Mouse (Mus musculus) myocyte (in vitro differentiated cells): ENCODE measurements around the gene Iqcf1. TPM values are rescaled to one million over a fixed set of nuclear protein-coding genes. Genes with fewer than 3 reads are reported as not detected.
A peak's percentile ranks its signal among the peaks of the same experiment; 100 is the strongest.

Experiments used
- H3K27me3 ChIP-seq: one replicate; pipeline ENCODE4 v1.6.1; 2011; ENCODE audit not compliant: control insufficient read depth, insufficient read depth, insufficient read length
- H3K36me3 ChIP-seq: one replicate; pipeline ENCODE4 v1.6.1; 2011; ENCODE audit not compliant: control insufficient read depth, insufficient read depth
- H3K4me2 ChIP-seq: one replicate; pipeline ENCODE4 v1.6.1; 2011; ENCODE audit warnings: low read depth, control low read depth
- H3K4me3 ChIP-seq: one replicate; pipeline ENCODE4 v1.5.1; 2011; ENCODE audit warnings: mild to moderate bottlenecking, control low read depth, moderate library complexity
- H3K79me2 ChIP-seq: one replicate; pipeline ENCODE4 v1.6.1; 2011; ENCODE audit not compliant: control insufficient read depth, insufficient read depth
- H3ac ChIP-seq: one replicate; pipeline ENCODE4 v1.6.1; 2011; ENCODE audit not compliant: control insufficient read depth, insufficient read length
- CEBPB ChIP-seq: IDR thresholded peaks from 2 replicates; pipeline ENCODE4 v1.6.1; 2011; ENCODE audit warnings: mild to moderate bottlenecking, moderate library complexity; ENCODE audit not compliant: poor library complexity, insufficient read depth, severe bottlenecking
- E2F4 ChIP-seq: IDR thresholded peaks from one replicate; pipeline ENCODE4 v1.6.1; 2011; ENCODE audit warnings: mild to moderate bottlenecking, control low read depth, moderate library complexity; ENCODE audit not compliant: insufficient read depth
- MAX ChIP-seq: IDR thresholded peaks from one replicate; pipeline ENCODE4 v1.6.1; 2011; ENCODE audit warnings: low read depth, mild to moderate bottlenecking, control low read depth
- MYOD1 ChIP-seq, 3 experiments: IDR thresholded peaks; one replicate each; pipeline ENCODE4 v1.6.1; 2011; ENCODE audit warnings: control low read depth in 2 of 3, low read depth in 2 of 3, mild to moderate bottlenecking in 2 of 3, moderate library complexity in 1 of 3; ENCODE audit not compliant: insufficient read length in 2 of 3, control insufficient read depth in 1 of 3
- MYOG ChIP-seq, 3 experiments: IDR thresholded peaks; one replicate each; pipeline ENCODE4 v1.6.1; 2011; ENCODE audit warnings: control low read depth in 2 of 3, low read depth in 2 of 3, mild to moderate bottlenecking in 2 of 3; ENCODE audit not compliant: insufficient read length in 2 of 3, control insufficient read depth in 1 of 3, insufficient read depth in 1 of 3
- POLR2A ChIP-seq: IDR thresholded peaks from one replicate; pipeline ENCODE4 v1.6.1; 2011; ENCODE audit warnings: low read depth, mild to moderate bottlenecking, control low read depth, moderate library complexity; ENCODE audit not compliant: insufficient read length
- POLR2AphosphoS2 ChIP-seq: IDR thresholded peaks from one replicate; pipeline ENCODE4 v1.6.1; 2011; ENCODE audit warnings: low read depth, control low read depth; ENCODE audit not compliant: insufficient read length
- REST ChIP-seq: IDR thresholded peaks from one replicate; pipeline ENCODE4 v1.6.1; 2011; ENCODE audit warnings: mild to moderate bottlenecking, control low read depth, moderate library complexity; ENCODE audit not compliant: insufficient read depth, insufficient read length
- SRF ChIP-seq: IDR thresholded peaks from one replicate; pipeline ENCODE4 v1.6.1; 2011; ENCODE audit warnings: low read depth; ENCODE audit not compliant: control insufficient read depth, insufficient read length
- TCF12 ChIP-seq: IDR thresholded peaks from one replicate; pipeline ENCODE4 v1.6.1; 2011; ENCODE audit warnings: mild to moderate bottlenecking, control low read depth; ENCODE audit not compliant: poor library complexity, insufficient read depth, severe bottlenecking
- TCF3 ChIP-seq: IDR thresholded peaks from one replicate; pipeline ENCODE4 v1.6.1; 2011; ENCODE audit warnings: low read depth, control low read depth; ENCODE audit not compliant: insufficient read length
- USF1 ChIP-seq: IDR thresholded peaks from one replicate; pipeline ENCODE4 v1.6.1; 2011; ENCODE audit warnings: low read depth, mild to moderate bottlenecking, control low read depth, moderate library complexity
- polyA plus RNA-seq: library from polyadenylated mRNA; unstranded; fragments of >200 nt; fragmentation: generic; extraction: Trizol; gene quantifications from one replicate; pipeline ENCODE4 v1.2.1, GENCODE M21; 2012; ENCODE audit warnings: missing spikeins

Gene Iqcf1
- polyA plus RNA-seq, 1 experiment: not detected

GRCm38 (mm10) chr9:106456325-106457162 lies 43.2 kb upstream of the Iqcf1 start:
- peak overlapping the region; percentile 75 for H3K4me3 ChIP-seq
- TF ChIP-seq POLR2AphosphoS2 (peak; percentile 38), MYOD1 (IDR thresholded peaks at IDR 0.05; ENCODE audit: control insufficient read depth in 1 of 3, insufficient read length in 2 of 3, low read depth in 2 of 3) (peak in 2 of 3 experiments; percentile 92 to 96), TCF12 (peak; percentile 71), POLR2A (peak; percentile 34), MYOG (IDR thresholded peaks at IDR 0.05; ENCODE audit: control insufficient read depth in 1 of 3, insufficient read depth in 1 of 3, insufficient read length in 2 of 3, low read depth in 2 of 3) (peak; percentile 18 to 97 (median 86)), CEBPB (no peak), TCF3 (peak; percentile 54), USF1 (no peak), SRF (no peak)

GRCm38 (mm10) chr9:106457163-106457559 lies 42.6 kb upstream of the Iqcf1 start:
- no peaks in the 10 kb centered on the region for H3K27me3 ChIP-seq
- peak overlapping the region; percentile 75 for H3K4me3 ChIP-seq
- TF ChIP-seq MYOD1 (IDR thresholded peaks at IDR 0.05; ENCODE audit: control insufficient read depth in 1 of 3, insufficient read length in 2 of 3, low read depth in 2 of 3) (no peak), POLR2A (peak; percentile 12)
- peak overlapping the region; percentile 50 for H3ac ChIP-seq
- peak overlapping the region; percentile 95 for H3K4me2 ChIP-seq
- H3K36me3 ChIP-seq: peaks cover 8% of the 10 kb centered on the region
- peaks cover 63% of the 10 kb centered on the region for H3K79me2 ChIP-seq

More at GRCm38 (mm10) chr9:106456325-106457162, 43.2 kb upstream of the Iqcf1 start:
- Histone ChIP-seq H3ac (peak overlapping the region; percentile 50), H3K4me2 (peak overlapping the region; percentile 95), H3K27me3 (no peaks in the 10 kb centered on the region), H3K79me2 (peaks cover 63% of the 10 kb centered on the region), H3K36me3 (peaks cover 8% of the 10 kb centered on the region)

DNA sequence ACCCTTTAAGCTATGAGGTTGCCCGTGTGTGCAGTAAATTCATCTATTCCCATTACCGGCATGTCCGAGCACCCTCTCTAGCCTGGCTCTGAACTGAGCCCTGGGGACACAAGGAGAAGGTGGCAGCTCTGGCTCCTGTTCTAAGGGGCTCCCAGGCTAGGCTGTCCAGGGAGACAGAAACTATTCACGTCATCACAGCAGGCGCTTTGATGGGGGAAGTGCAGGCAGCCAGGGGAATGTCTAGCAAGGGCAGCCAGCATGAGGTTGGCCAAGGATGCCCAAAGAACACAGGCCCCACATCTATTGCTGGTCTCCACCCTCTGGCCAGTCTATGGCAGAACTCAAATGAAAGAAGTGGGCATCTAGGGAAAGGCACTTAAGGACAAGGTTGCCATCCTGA lies 41.8 kb upstream of the Iqcf1 start:
- Histone ChIP-seq H3K4me3 (no peak overlapping the region), H3K27me3 (no peaks in the 10 kb centered on the region), H3K4me2 (peak overlapping the region; percentile 95)

GRCm38 (mm10) chr9:106459946-106460345 lies 39.8 kb upstream of the Iqcf1 start:
- no peak overlapping the region for H3K4me3 ChIP-seq
- H3K4me2 ChIP-seq: no peak overlapping the region
- no peak overlapping the region for H3ac ChIP-seq
- H3K79me2 ChIP-seq: peaks cover 53% of the 10 kb centered on the region
- H3K27me3 ChIP-seq: no peaks in the 10 kb centered on the region
- TF ChIP-seq POLR2A (peak; percentile 20), SRF (no peak), CEBPB (no peak), POLR2AphosphoS2 (peak; percentile 52), REST (no peak), MYOD1 (IDR thresholded peaks at IDR 0.05; ENCODE audit: control insufficient read depth in 1 of 3, insufficient read length in 2 of 3, low read depth in 2 of 3) (no peak), MYOG (IDR thresholded peaks at IDR 0.05; ENCODE audit: control insufficient read depth in 1 of 3, insufficient read depth in 1 of 3, insufficient read length in 2 of 3, low read depth in 2 of 3) (no peak), USF1 (no peak)
- H3K36me3 ChIP-seq: peaks cover 13% of the 10 kb centered on the region

More for the DNA sequence above, 41.8 kb upstream of the Iqcf1 start:
- Histone ChIP-seq H3ac (no peak overlapping the region), H3K79me2 (peaks cover 63% of the 10 kb centered on the region), H3K36me3 (peaks cover 8% of the 10 kb centered on the region)
- TF ChIP-seq POLR2AphosphoS2 (peak; percentile 18), POLR2A (no peak)

GRCm38 (mm10) chr9:106460401-106461025 lies 39.3 kb upstream of the Iqcf1 start:
- H3K27me3 ChIP-seq: no peaks in the 10 kb centered on the region
- H3K4me3 ChIP-seq: no peak overlapping the region
- peaks cover 13% of the 10 kb centered on the region for H3K36me3 ChIP-seq
- H3K4me2 ChIP-seq: no peak overlapping the region
- TF ChIP-seq REST (no peak), MAX (no peak), TCF12 (no peak), SRF (no peak), POLR2AphosphoS2 (peak; percentile 56), POLR2A (no peak), TCF3 (no peak)
- peaks cover 48% of the 10 kb centered on the region for H3K79me2 ChIP-seq
- no peak overlapping the region for H3ac ChIP-seq

DNA sequence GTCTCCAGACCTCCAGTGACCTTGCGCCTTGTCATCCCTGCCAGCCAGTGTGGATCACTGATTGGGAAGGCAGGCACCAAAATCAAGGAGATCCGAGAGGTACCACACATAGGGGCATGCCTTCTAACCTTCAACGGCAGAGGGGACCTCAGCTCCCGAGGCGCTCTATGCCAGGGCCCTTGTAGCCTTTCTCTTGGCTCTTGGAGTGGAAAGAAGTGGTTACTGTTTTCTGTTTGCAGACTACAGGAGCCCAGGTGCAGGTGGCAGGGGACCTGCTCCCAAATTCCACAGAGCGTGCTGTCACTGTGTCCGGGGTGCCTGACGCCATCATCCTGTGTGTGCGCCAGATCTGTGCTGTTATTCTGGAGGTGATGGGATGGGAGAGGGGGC lies 38.7 kb upstream of the Iqcf1 start:
- Histone ChIP-seq H3K79me2 (peaks cover 42% of the 10 kb centered on the region), H3ac (no peak overlapping the region), H3K27me3 (no peaks in the 10 kb centered on the region), H3K4me2 (no peak overlapping the region), H3K4me3 (no peak overlapping the region), H3K36me3 (peaks cover 13% of the 10 kb centered on the region)
- TF ChIP-seq SRF (no peak), CEBPB (no peak), MAX (no peak), POLR2AphosphoS2 (no peak), REST (no peak), TCF12 (no peak), MYOG (IDR thresholded peaks at IDR 0.05; ENCODE audit: control insufficient read depth in 1 of 3, insufficient read depth in 1 of 3, insufficient read length in 2 of 3, low read depth in 2 of 3) (no peak), USF1 (no peak), TCF3 (no peak), E2F4 (no peak), MYOD1 (IDR thresholded peaks at IDR 0.05; ENCODE audit: control insufficient read depth in 1 of 3, insufficient read length in 2 of 3, low read depth in 2 of 3) (no peak), POLR2A (no peak)
